ENCODE assay signal across 8 mouse cellular contexts in the genomic region with DNA sequence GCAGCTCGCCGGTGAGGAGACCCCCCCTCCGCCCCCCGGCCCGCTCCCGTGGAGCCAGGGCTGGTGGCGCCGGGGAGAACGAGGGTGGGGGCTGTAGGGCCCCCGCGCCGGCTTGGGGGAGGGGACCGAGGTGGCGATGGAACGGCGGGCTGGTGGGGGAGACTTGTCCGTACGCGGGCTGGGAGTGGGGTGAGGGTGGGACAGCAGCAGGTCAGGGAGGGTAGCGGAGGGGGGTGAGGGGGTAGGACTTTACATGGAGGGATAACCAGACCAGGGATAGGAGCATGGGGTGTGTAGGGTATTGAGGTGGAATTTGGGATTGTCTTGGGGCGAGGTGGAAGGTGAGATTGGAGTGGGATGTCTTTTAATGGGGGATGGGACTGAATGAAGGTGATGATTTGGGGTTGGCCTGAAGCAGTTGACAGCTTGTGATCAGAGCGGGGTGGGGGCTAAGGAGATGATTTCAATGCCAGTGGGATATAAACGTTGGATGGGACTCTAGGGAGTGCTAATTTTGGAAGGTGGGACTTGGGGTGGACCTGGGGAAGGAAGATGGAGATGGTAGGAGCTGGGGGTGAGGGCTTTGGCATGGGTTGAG. TPM values are rescaled to one million over a fixed set of nuclear protein-coding genes. Genes with fewer than 3 reads are reported as not detected.
DNase-seq lines count a peak whose midpoint lies in the region; ATAC-seq and TF ChIP-seq lines count a peak whose summit lies in the region.

No protein-coding gene starts in this region.

- ATAC-seq in forebrain, embryonic 12.5 days (ENCODE audit: low FRiP score): peak; percentile 67
- ATAC-seq in limb, embryonic 11.5 days (ENCODE audit: insufficient number of reproducible peaks, low FRiP score, low TSS enrichment, low read depth): peak; percentile 46
- peak; percentile 16 for ATAC-seq in stomach, embryonic 14.5 days (ENCODE audit: insufficient number of reproducible peaks, insufficient read depth, low FRiP score, low read depth)

- H3K4me3 ChIP-seq in MEL (ENCODE audit: control insufficient read depth in 1 of 2, insufficient read depth in 1 of 2, low read depth in 2 of 2, low read length in 2 of 2): peak overlapping the region; percentile 90 to 92
- peak overlapping the region; percentile 86 for H3K4me3 ChIP-seq in forebrain, embryonic 12.5 days (replicated peaks)
- H3K4me3 ChIP-seq in limb, embryonic 11.5 days (ENCODE audit: low read depth, low read length): peak overlapping the region; percentile 83
- H3K4me3 ChIP-seq in stomach, embryonic 14.5 days (ENCODE audit: low read depth, low read length): peak overlapping the region; percentile 96

- TF ChIP-seq EP300 in MEL (IDR thresholded peaks at IDR 0.05; ENCODE audit: low read depth in 1 of 2, low read length in 2 of 2): no peak

- peaks cover 7 to 9% of the 10 kb centered on the region in 2 experiments; a peak in 3 of 4 replicates for H3K4me1 ChIP-seq in MEL (ENCODE audit: control insufficient read depth in 1 of 2, insufficient read depth in 2 of 2, low read length in 2 of 2)
- peaks cover 17% of the 10 kb centered on the region for H3K4me1 ChIP-seq in forebrain, embryonic 12.5 days
- H3K4me1 ChIP-seq in limb, embryonic 11.5 days (ENCODE audit: control insufficient read depth, insufficient read depth, low read length): peaks cover 12% of the 10 kb centered on the region
- peaks cover 13% of the 10 kb centered on the region for H3K4me1 ChIP-seq in stomach, embryonic 14.5 days (ENCODE audit: control insufficient read depth, insufficient read depth, low read length)

- H3K4me2 ChIP-seq in forebrain, embryonic 12.5 days: peak overlapping the region; percentile 74
- peak overlapping the region; percentile 45 for H3K4me2 ChIP-seq in limb, embryonic 11.5 days (ENCODE audit: low read depth, severe bottlenecking)
- peak overlapping the region; percentile 67 for H3K4me2 ChIP-seq in stomach, embryonic 14.5 days (replicated peaks; ENCODE audit: low read depth, low read length)

- peak overlapping the region; percentile 51; the same call in 1 of the 2 replicates for H3K27ac ChIP-seq in MEL (ENCODE audit: control insufficient read depth, low read depth, low read length)
- peak overlapping the region; percentile 100 for H3K27ac ChIP-seq in forebrain, embryonic 12.5 days
- peak overlapping the region; percentile 90 for H3K27ac ChIP-seq in limb, embryonic 11.5 days (replicated peaks; ENCODE audit: low read depth, low read length)
- peak overlapping the region; percentile 97 for H3K27ac ChIP-seq in stomach, embryonic 14.5 days (ENCODE audit: low read length)

- WGBS in forebrain, embryonic 12.5 days: under 1% methylated on average over 22 of the region's 23 CpGs
- under 1% methylated on average over 23 of the region's 23 CpGs for WGBS in limb, embryonic 11.5 days
- under 1% methylated on average over 23 of the region's 23 CpGs for WGBS in stomach, embryonic 14.5 days

- TF ChIP-seq POLR2A in MEL (IDR thresholded peaks at IDR 0.05; ENCODE audit: control insufficient read depth in 1 of 2, insufficient read depth in 1 of 2, low read depth in 1 of 2, low read length in 2 of 2, poor library complexity in 1 of 2): peak in 1 of 2 experiments; percentile 5; a peak in 1 of 4 replicates

- peaks cover 0 to 4% of the 10 kb centered on the region in 2 experiments; a peak in 2 of 4 replicates for H3K36me3 ChIP-seq in MEL (ENCODE audit: control insufficient read depth in 1 of 2, insufficient read depth in 2 of 2, low read length in 2 of 2)
- no peaks in the 10 kb centered on the region for H3K36me3 ChIP-seq in forebrain, embryonic 12.5 days (replicated peaks)
- no peaks in the 10 kb centered on the region for H3K36me3 ChIP-seq in limb, embryonic 11.5 days (ENCODE audit: control insufficient read depth, insufficient read depth, low read length)
- no peaks in the 10 kb centered on the region for H3K36me3 ChIP-seq in stomach, embryonic 14.5 days (ENCODE audit: control insufficient read depth, insufficient read depth, low read length)

- peak; percentile 6 to 15 for DNase-seq in kidney, adult 8-10 months
- no peak for DNase-seq in kidney, postnatal 25 days
- no peak for DNase-seq in MEL (ENCODE audit: low read depth, low spot score)
- DNase-seq in limb, embryonic 11.5 days (ENCODE audit: low spot score): no peak
- no peak for DNase-seq in adrenal gland, adult 2 months
- DNase-seq in thymus, postnatal 36 days: no peak

- H3K27me3 ChIP-seq in MEL (ENCODE audit: control insufficient read depth in 1 of 2, insufficient read depth in 2 of 2, low read length in 2 of 2): no peaks in the 10 kb centered on the region
- H3K27me3 ChIP-seq in forebrain, embryonic 12.5 days: no peaks in the 10 kb centered on the region
- no peaks in the 10 kb centered on the region for H3K27me3 ChIP-seq in limb, embryonic 11.5 days (ENCODE audit: control insufficient read depth, insufficient read depth, low read length)
- no peaks in the 10 kb centered on the region for H3K27me3 ChIP-seq in stomach, embryonic 14.5 days (ENCODE audit: control insufficient read depth, insufficient read depth, low read length)

- no peak for TF ChIP-seq RAD21 in MEL (IDR thresholded peaks at IDR 0.05; ENCODE audit: low read depth, low read length)

- no peak for TF ChIP-seq CTCF in MEL (IDR thresholded peaks at IDR 0.05 in 2 of 3, conservative IDR thresholded peaks at IDR 0.05 in 1 of 3; ENCODE audit: control insufficient read depth in 1 of 3, insufficient read depth in 1 of 3, low read depth in 2 of 3, low read length in 3 of 3, poor library complexity in 1 of 3, severe bottlenecking in 1 of 3)

- no peaks in the 10 kb centered on the region for H3K9me3 ChIP-seq in MEL (replicated peaks; ENCODE audit: insufficient read depth, low read length)
- H3K9me3 ChIP-seq in forebrain, embryonic 12.5 days: no peaks in the 10 kb centered on the region
- no peaks in the 10 kb centered on the region for H3K9me3 ChIP-seq in limb, embryonic 11.5 days (ENCODE audit: control insufficient read depth, low read length)
- H3K9me3 ChIP-seq in stomach, embryonic 14.5 days (ENCODE audit: control insufficient read depth, low read depth, low read length): no peaks in the 10 kb centered on the region

- H3K79me2 ChIP-seq in MEL (ENCODE audit: control insufficient read depth, insufficient read depth, low read length, poor library complexity): peaks cover 2% of the 10 kb centered on the region; the same call in 1 of the 2 replicates

- H3K9ac ChIP-seq in MEL (ENCODE audit: control insufficient read depth, low read depth, low read length, poor library complexity, severe bottlenecking): peak overlapping the region; percentile 89
- H3K9ac ChIP-seq in forebrain, embryonic 12.5 days: peak overlapping the region; percentile 97
- peak overlapping the region; percentile 81 for H3K9ac ChIP-seq in limb, embryonic 11.5 days (ENCODE audit: low read length)
- peak overlapping the region; percentile 86 for H3K9ac ChIP-seq in stomach, embryonic 14.5 days (replicated peaks; ENCODE audit: low read depth, low read length)

TF ChIP-seq in MEL, 35 proteins besides CTCF, POLR2A, EP300 and RAD21:
- TF ChIP-seq ETS1 (IDR thresholded peaks at IDR 0.05; ENCODE audit: low read depth, low read length): no peak
- no peak for TF ChIP-seq CHD1 (IDR thresholded peaks at IDR 0.05; ENCODE audit: low read depth, low read length)
- TF ChIP-seq ZNF384 (IDR thresholded peaks at IDR 0.05; ENCODE audit: low read depth, low read length): no peak
- no peak for TF ChIP-seq KAT2A (conservative IDR thresholded peaks at IDR 0.05; ENCODE audit: low read depth, low read length)
- no peak for TF ChIP-seq E2F4 (IDR thresholded peaks at IDR 0.05; ENCODE audit: borderline replicate concordance, low read depth, low read length)
- TF ChIP-seq TAL1 (IDR thresholded peaks at IDR 0.05; ENCODE audit: low read length): no peak
- TF ChIP-seq BHLHE40 (IDR thresholded peaks at IDR 0.05; ENCODE audit: borderline replicate concordance, low read depth, low read length): no peak; the same call in 1 of the 2 replicates

RNA-seq across cellular contexts. Expression of a gene that starts 0.5 kb away (rescaled TPM):
- total RNA-seq in MEL (2012; rRNA removed): 3.1 and 3.2 TPM in 2 replicates
- 10 to 100 TPM in 1 of 2 experiments, not detected in 1; 19.2 TPM for polyA plus RNA-seq in MEL (2012; ENCODE audit: insufficient read depth in 1 of 2, insufficient read length in 2 of 2, low read depth in 1 of 2, low replicate concordance in 2 of 2, missing spikeins in 1 of 2)
- 63.9 and 72.6 TPM in 2 replicates for polyA plus RNA-seq in forebrain, embryonic 12.5 days (2016; fragmentation: Nextera tagmentation; extraction: Ambion mirVana)
- polyA plus RNA-seq in limb, embryonic 11.5 days (2014; fragmentation: Nextera tagmentation; extraction: Ambion mirVana): 46.2 and 49.7 TPM in 2 replicates
- 59.9 and 64.8 TPM in 2 replicates for polyA plus RNA-seq in stomach, embryonic 14.5 days (2014; fragmentation: Nextera tagmentation; extraction: Ambion mirVana)
- 10 to 100 TPM; 52.4 to 81.2 TPM for total RNA-seq in adrenal gland, adult 2 months (2021)
- polyA plus RNA-seq in adrenal gland, adult 2 months (2012; rRNA removed): 104 and 123 TPM in 2 replicates

RNA-seq across cellular contexts. Expression of a gene that starts 44.8 kb away (rescaled TPM):
- total RNA-seq in MEL (2012; rRNA removed): 0.07 and 0.12 TPM in 2 replicates
- polyA plus RNA-seq in MEL (2012; ENCODE audit: insufficient read depth in 1 of 2, insufficient read length in 2 of 2, low read depth in 1 of 2, low replicate concordance in 2 of 2, missing spikeins in 1 of 2): under 1 TPM in 1 of 2 experiments, not detected in 1; 0.40 TPM
- polyA plus RNA-seq in forebrain, embryonic 12.5 days (2016; fragmentation: Nextera tagmentation; extraction: Ambion mirVana): 4.4 and 6.3 TPM in 2 replicates
- polyA plus RNA-seq in limb, embryonic 11.5 days (2014; fragmentation: Nextera tagmentation; extraction: Ambion mirVana): 1.3 and 1.6 TPM in 2 replicates
- 13.2 and 15.5 TPM in 2 replicates for polyA plus RNA-seq in stomach, embryonic 14.5 days (2014; fragmentation: Nextera tagmentation; extraction: Ambion mirVana)
- 1 to 10 TPM; 2.9 to 5.7 TPM for total RNA-seq in adrenal gland, adult 2 months (2021)
- 17.4 and 19.0 TPM in 2 replicates for polyA plus RNA-seq in adrenal gland, adult 2 months (2012; rRNA removed)

Comparison
In these comparisons a context has a peak if more than half of its experiments do, and no peak if none do; other contexts are left out.
1. DNase-seq: peak in kidney, adult 8-10 months (2 of 2); none in kidney, postnatal 25 days (0 of 2), MEL (single experiment), limb, embryonic 11.5 days (single experiment), adrenal gland, adult 2 months (single experiment) and thymus, postnatal 36 days (0 of 2).
2. ATAC-seq: peak in every context shown above with its lines; median percentile 67 in forebrain, embryonic 12.5 days; 46 in limb, embryonic 11.5 days; 16 in stomach, embryonic 14.5 days.
3. Peak in every context shown above with its lines, with median percentiles within 50 percentile points of each other: H3K27ac ChIP-seq, H3K4me3 ChIP-seq, H3K9ac ChIP-seq and H3K4me2 ChIP-seq.